Mouse (Mus musculus) forebrain, embryonic 15.5 days (tissue): ENCODE data around the gene Myadm. TPM values are rescaled to one million over a fixed set of nuclear protein-coding genes. Genes with fewer than 3 reads are reported as not detected.

Source experiments
- ATAC-seq: fragments of 200-750 bp; cut with Nextera tagmentation; replicated peaks from 2 replicates; pipeline ENCODE4 v1.8.0; 2017; ENCODE audit warnings: mild to moderate bottlenecking, moderate TSS enrichment, moderate library complexity
- H3K27ac ChIP-seq: fragments of 300-500 bp; sonication (generic); replicated peaks from 2 replicates; pipeline ENCODE4 v1.5.1; 2015; ENCODE audit warnings: mild to moderate bottlenecking, inconsistent platforms
- H3K27me3 ChIP-seq: fragments of 300-500 bp; sonication (generic); 2 replicates; pipeline ENCODE4 v1.6.1; 2015; ENCODE audit warnings: inconsistent platforms
- H3K36me3 ChIP-seq: fragments of 300-500 bp; sonication (generic); 2 replicates; pipeline ENCODE4 v1.6.1; 2015; ENCODE audit warnings: mild to moderate bottlenecking, inconsistent platforms
- H3K4me1 ChIP-seq: fragments of 300-500 bp; sonication (generic); 2 replicates; pipeline ENCODE4 v1.6.1; 2015; ENCODE audit warnings: inconsistent platforms
- H3K4me2 ChIP-seq: fragments of 300-500 bp; sonication (generic); replicated peaks from 2 replicates; pipeline ENCODE4 v1.6.1; 2015; ENCODE audit warnings: mild to moderate bottlenecking, inconsistent platforms
- H3K4me3 ChIP-seq: fragments of 300-500 bp; sonication (generic); 2 replicates; pipeline ENCODE4 v1.5.1; 2015; ENCODE audit warnings: mild to moderate bottlenecking, inconsistent platforms
- H3K9ac ChIP-seq: fragments of 300-500 bp; sonication (generic); replicated peaks from 2 replicates; pipeline ENCODE4 v1.6.1; 2015; ENCODE audit warnings: mild to moderate bottlenecking, inconsistent platforms
- H3K9me3 ChIP-seq: fragments of 300-500 bp; sonication (generic); 2 replicates; pipeline ENCODE4 v1.6.1; 2016; ENCODE audit warnings: inconsistent platforms
- WGBS: fragments of 180-500 bp; shearing (Covaris S2); methylation state at CpG from one replicate; pipeline ENCODE4 v1.1.7; 2015; ENCODE audit warnings: mixed read lengths; 5-methylcytosine and 5-hydroxymethylcytosine counted together
- polyA plus RNA-seq: library from polyadenylated mRNA; unstranded; fragments of >200 nt; fragmentation: Nextera tagmentation; extraction: Ambion mirVana; gene quantifications from 2 replicates; pipeline ENCODE4 v1.2.1, GENCODE M21; 2015

Myadm gene
- polyA plus RNA-seq: 19.6 and 21.4 TPM in 2 replicates

GRCm38 (mm10) chr7:3288976-3289970 lies at the start of gene Myadm, which contains the start of gene Prkcg:
Gene Myadm, plus strand, starts transcription at chr7:3289080.
Gene Prkcg, plus strand, starts transcription at chr7:3289179.
- Histone ChIP-seq H3K9me3 (no peaks in the 10 kb centered on the region), H3K4me3 (peak within 1 kb of the TSS; percentile 66), H3K27me3 (no peaks in the 10 kb centered on the region), H3K4me1 (peaks cover 39% of the 10 kb centered on the region), H3K36me3 (peaks cover 4% of the 10 kb centered on the region), H3K9ac (peak within 1 kb of the TSS; percentile 86), H3K4me2 (peak within 1 kb of the TSS; percentile 68), H3K27ac (peak within 1 kb of the TSS; percentile 85)
- 2% methylated on average over 30 of the region's 30 CpGs for WGBS
- ATAC-seq: peak; percentile 51

- no peaks in the 10 kb centered on the region for H3K4me1 ChIP-seq
- no peak for ATAC-seq
- no peaks in the 10 kb centered on the region for H3K27me3 ChIP-seq
- H3K36me3 ChIP-seq: no peaks in the 10 kb centered on the region
- H3K4me2 ChIP-seq: no peak overlapping the region
- H3K9ac ChIP-seq: no peak overlapping the region
- no peaks in the 10 kb centered on the region for H3K9me3 ChIP-seq
- H3K27ac ChIP-seq: no peak overlapping the region
- H3K4me3 ChIP-seq: no peak overlapping the region
- WGBS: 84% methylated on average over 2 of the region's 2 CpGs
These were observed 49.7 kb upstream of the Myadm start for GRCm38 (mm10) chr7:3239193-3239592.

GRCm38 (mm10) chr7:3260701-3261100 lies 28.2 kb upstream of the Myadm start:
- Histone ChIP-seq H3K4me1 (no peaks in the 10 kb centered on the region), H3K9me3 (no peaks in the 10 kb centered on the region), H3K4me2 (no peak overlapping the region), H3K27ac (no peak overlapping the region), H3K4me3 (no peak overlapping the region), H3K36me3 (no peaks in the 10 kb centered on the region), H3K27me3 (no peaks in the 10 kb centered on the region), H3K9ac (no peak overlapping the region)
- ATAC-seq: no peak
- WGBS: 55% methylated on average over 3 of the region's 3 CpGs

GRCm38 (mm10) chr7:3261446-3261845 lies 27.4 kb upstream of the Myadm start:
- whole genome bisulfite sequencing: 65% methylated on average over 4 of the region's 4 CpGs
- H3K9me3 ChIP-seq: no peaks in the 10 kb centered on the region
- H3K27ac ChIP-seq: no peak overlapping the region
- no peak for ATAC-seq
- no peaks in the 10 kb centered on the region for H3K4me1 ChIP-seq
- no peak overlapping the region for H3K4me2 ChIP-seq
- no peak overlapping the region for H3K4me3 ChIP-seq
- H3K9ac ChIP-seq: no peak overlapping the region
- no peaks in the 10 kb centered on the region for H3K27me3 ChIP-seq
- H3K36me3 ChIP-seq: no peaks in the 10 kb centered on the region

GRCm38 (mm10) chr7:3262789-3263188 lies 26.1 kb upstream of the Myadm start:
- Histone ChIP-seq H3K27me3 (no peaks in the 10 kb centered on the region), H3K9me3 (no peaks in the 10 kb centered on the region), H3K4me2 (no peak overlapping the region), H3K4me3 (no peak overlapping the region), H3K4me1 (no peaks in the 10 kb centered on the region), H3K36me3 (no peaks in the 10 kb centered on the region), H3K27ac (no peak overlapping the region), H3K9ac (no peak overlapping the region)
- no peak for ATAC-seq
- 37% methylated on average over 2 of the region's 2 CpGs for WGBS

DNA sequence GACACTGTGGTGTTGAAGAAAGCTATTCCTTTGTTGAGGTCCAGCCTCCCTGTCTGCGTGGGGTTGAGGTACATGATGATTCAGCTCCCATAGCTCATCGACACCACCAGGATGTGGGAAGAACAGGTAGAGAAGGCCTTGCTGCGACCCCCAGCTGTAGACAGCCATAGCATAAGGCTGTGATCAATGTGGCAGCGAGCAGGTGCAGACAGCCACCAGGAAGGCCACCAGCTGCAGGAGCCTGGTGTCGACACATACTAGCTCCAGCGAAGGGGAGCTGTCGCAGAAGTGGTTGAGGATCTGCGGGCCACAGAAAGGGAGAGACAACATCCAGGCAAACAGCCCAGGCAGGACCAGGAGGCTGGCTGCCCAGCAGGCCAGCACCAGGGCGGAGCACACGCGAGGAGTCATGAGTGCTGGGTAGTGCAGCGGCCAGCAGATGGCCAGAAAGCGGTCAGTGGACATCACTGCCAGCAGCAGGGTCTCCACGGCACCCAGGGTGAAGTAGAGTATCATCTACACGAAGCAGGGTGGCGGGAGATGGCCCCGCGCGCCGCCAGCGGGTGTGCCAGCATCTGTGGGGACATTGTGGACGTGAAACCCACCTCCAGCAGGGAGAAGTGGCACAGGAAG lies 24.4 kb upstream of the Myadm start:
- no peak for ATAC-seq
- H3K4me1 ChIP-seq: no peaks in the 10 kb centered on the region
- H3K9ac ChIP-seq: no peak overlapping the region
- WGBS: 45% methylated on average over 22 of the region's 22 CpGs
- H3K4me3 ChIP-seq: no peak overlapping the region
- H3K4me2 ChIP-seq: no peak overlapping the region
- H3K36me3 ChIP-seq: no peaks in the 10 kb centered on the region
- H3K27me3 ChIP-seq: no peaks in the 10 kb centered on the region
- H3K27ac ChIP-seq: no peak overlapping the region
- H3K9me3 ChIP-seq: no peaks in the 10 kb centered on the region

GRCm38 (mm10) chr7:3265311-3265710 lies 23.6 kb upstream of the Myadm start:
- H3K4me1 ChIP-seq: no peaks in the 10 kb centered on the region
- WGBS: 69% methylated on average over 6 of the region's 6 CpGs
- H3K4me3 ChIP-seq: no peak overlapping the region

DNA sequence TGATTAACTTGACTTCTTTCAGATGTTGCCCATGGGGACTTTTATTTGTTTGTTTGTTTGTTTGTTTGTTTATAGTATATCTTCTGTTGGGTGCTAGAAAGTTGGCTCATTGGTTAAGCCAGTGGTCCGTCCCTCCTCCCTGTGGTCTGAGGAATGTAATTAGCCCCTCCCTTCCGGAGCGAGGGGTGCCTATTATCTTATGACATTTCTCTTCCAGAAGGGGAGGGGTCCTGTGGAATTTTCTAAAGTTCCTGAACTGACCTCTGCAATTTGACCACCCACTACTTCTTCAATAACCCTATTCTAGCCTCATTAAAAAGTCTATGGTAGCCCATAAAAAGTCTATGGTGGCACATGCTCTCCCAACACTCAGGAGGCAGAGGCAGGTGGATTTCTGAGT lies 21.6 kb upstream of the Myadm start:
- no peak for ATAC-seq
- no peak overlapping the region for H3K4me3 ChIP-seq
- H3K9me3 ChIP-seq: no peaks in the 10 kb centered on the region
- H3K4me1 ChIP-seq: no peaks in the 10 kb centered on the region
- H3K27me3 ChIP-seq: no peaks in the 10 kb centered on the region
- no peak overlapping the region for H3K9ac ChIP-seq
- H3K4me2 ChIP-seq: no peak overlapping the region
- no peak overlapping the region for H3K27ac ChIP-seq
- 77% methylated on average over 3 of the region's 3 CpGs for WGBS
- H3K36me3 ChIP-seq: no peaks in the 10 kb centered on the region

More at GRCm38 (mm10) chr7:3265311-3265710, 23.6 kb upstream of the Myadm start:
- no peak for ATAC-seq
- H3K36me3 ChIP-seq: no peaks in the 10 kb centered on the region
- H3K9me3 ChIP-seq: no peaks in the 10 kb centered on the region
- H3K27me3 ChIP-seq: no peaks in the 10 kb centered on the region
- no peak overlapping the region for H3K27ac ChIP-seq
- H3K9ac ChIP-seq: no peak overlapping the region
- no peak overlapping the region for H3K4me2 ChIP-seq

DNA sequence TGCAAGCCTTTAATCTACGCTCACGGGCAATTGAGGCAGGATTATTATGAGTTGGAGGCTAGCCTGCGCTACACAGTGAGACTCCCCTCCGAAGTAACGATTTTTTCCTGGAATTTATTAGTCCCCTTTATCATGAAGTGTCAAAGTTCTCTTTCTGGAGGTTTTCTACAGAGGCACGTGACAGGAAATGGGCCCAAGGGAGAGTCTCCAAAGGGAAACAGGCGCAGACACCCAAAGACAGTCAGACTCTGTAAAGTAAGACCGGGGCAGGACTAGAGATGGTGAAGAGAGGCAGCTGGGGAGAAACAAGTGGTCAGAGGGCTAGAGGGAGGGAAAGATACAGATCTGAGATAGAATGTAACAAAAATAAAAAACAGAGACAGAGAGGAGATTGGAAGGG lies 21.0 kb upstream of the Myadm start:
- no peaks in the 10 kb centered on the region for H3K27me3 ChIP-seq
- 73% methylated on average over 8 of the region's 8 CpGs for WGBS
- no peak overlapping the region for H3K9ac ChIP-seq
- H3K9me3 ChIP-seq: no peaks in the 10 kb centered on the region
- H3K4me1 ChIP-seq: no peaks in the 10 kb centered on the region
- no peak for ATAC-seq
- no peak overlapping the region for H3K4me3 ChIP-seq
- H3K36me3 ChIP-seq: no peaks in the 10 kb centered on the region
- no peak overlapping the region for H3K4me2 ChIP-seq
- H3K27ac ChIP-seq: no peak overlapping the region

DNA sequence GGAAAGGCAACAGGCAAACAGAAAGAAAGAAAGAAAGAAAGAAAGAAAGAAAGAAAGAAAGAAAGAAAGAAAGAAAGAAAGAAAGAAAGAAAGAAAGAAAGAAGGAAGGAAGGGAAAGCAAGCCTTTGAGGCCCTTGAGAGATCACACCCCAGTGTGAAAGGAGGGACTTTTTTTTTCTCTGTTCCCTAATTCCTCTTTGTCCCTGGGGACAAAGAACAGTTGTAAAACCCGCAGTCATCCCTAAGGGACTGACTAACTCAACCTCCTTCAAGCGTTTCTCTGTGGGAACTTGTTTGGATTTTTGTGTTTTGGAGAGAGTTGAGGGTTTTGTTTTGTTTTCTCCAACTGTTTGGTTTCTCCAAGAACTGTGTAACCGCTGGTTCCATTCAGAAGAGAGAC lies 20.6 kb upstream of the Myadm start:
- no peak overlapping the region for H3K27ac ChIP-seq
- no peaks in the 10 kb centered on the region for H3K27me3 ChIP-seq
- no peaks in the 10 kb centered on the region for H3K9me3 ChIP-seq
- ATAC-seq: no peak
- no peaks in the 10 kb centered on the region for H3K4me1 ChIP-seq
- no peak overlapping the region for H3K4me3 ChIP-seq
- no peak overlapping the region for H3K9ac ChIP-seq
- H3K4me2 ChIP-seq: no peak overlapping the region
- H3K36me3 ChIP-seq: no peaks in the 10 kb centered on the region
- WGBS: 19% methylated on average over 3 of the region's 3 CpGs

DNA sequence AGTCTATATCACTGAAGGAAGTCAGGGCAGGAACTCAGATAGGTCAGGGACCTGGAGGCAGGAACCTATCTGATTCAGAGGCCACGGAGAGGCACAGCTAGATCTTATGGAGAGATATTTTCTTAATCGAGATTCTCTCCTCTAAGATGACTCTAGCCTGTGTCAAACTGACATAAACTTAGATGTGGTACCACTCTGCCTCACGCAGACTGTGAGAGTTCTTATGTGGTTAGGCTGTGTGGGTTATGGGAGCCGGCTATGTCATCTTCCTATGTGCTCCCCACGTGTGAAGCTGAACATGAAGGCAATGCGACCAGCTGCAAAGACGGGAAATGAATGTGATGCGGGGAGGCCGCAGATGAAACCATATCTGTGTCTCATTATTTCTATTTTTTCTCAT lies 16.7 kb upstream of the Myadm start:
- no peak overlapping the region for H3K4me2 ChIP-seq
- no peak overlapping the region for H3K4me3 ChIP-seq
- ATAC-seq: no peak
- 89% methylated on average over 9 of the region's 9 CpGs for WGBS
- H3K27ac ChIP-seq: no peak overlapping the region
- no peaks in the 10 kb centered on the region for H3K9me3 ChIP-seq
- H3K36me3 ChIP-seq: no peaks in the 10 kb centered on the region
- no peaks in the 10 kb centered on the region for H3K4me1 ChIP-seq
- H3K27me3 ChIP-seq: no peaks in the 10 kb centered on the region
- H3K9ac ChIP-seq: no peak overlapping the region

GRCm38 (mm10) chr7:3275455-3276170 lies 13.3 kb upstream of the Myadm start:
- 76% methylated on average over 6 of the region's 6 CpGs for WGBS
- no peaks in the 10 kb centered on the region for H3K4me1 ChIP-seq
- no peak for ATAC-seq
- no peak overlapping the region for H3K27ac ChIP-seq
- H3K36me3 ChIP-seq: no peaks in the 10 kb centered on the region
- H3K9me3 ChIP-seq: no peaks in the 10 kb centered on the region
- no peak overlapping the region for H3K9ac ChIP-seq
- no peaks in the 10 kb centered on the region for H3K27me3 ChIP-seq
- no peak overlapping the region for H3K4me3 ChIP-seq
- no peak overlapping the region for H3K4me2 ChIP-seq
